Mouse (Mus musculus): ENCODE results near the gene Gpn1. TPM values are rescaled to one million over a fixed set of nuclear protein-coding genes. Genes with fewer than 3 reads are reported as not detected.

Gene Gpn1
- polyA plus RNA-seq, 1 experiment from 2014 or later, result 66.3 TPM

Other genes with a start within 250 kb of the Gpn1 start
- 63.6 and 68.9 TPM in 2 replicates for gene Krtcap3, start 243.1 kb upstream of the Gpn1 start, polyA plus RNA-seq (2014; fragmentation: Nextera tagmentation; extraction: Ambion mirVana)
- gene Ift172, start 203.6 kb upstream of the Gpn1 start, polyA plus RNA-seq (2014; fragmentation: Nextera tagmentation; extraction: Ambion mirVana), result 35.5 and 41.4 TPM in 2 replicates
- 44.4 and 46.0 TPM in 2 replicates for gene Fndc4, start 198.7 kb upstream of the Gpn1 start, polyA plus RNA-seq (2014; fragmentation: Nextera tagmentation; extraction: Ambion mirVana)
- 0.32 TPM in 1 of 2 replicates, not detected in the other for gene Gckr, start 197.3 kb upstream of the Gpn1 start, polyA plus RNA-seq (2014; fragmentation: Nextera tagmentation; extraction: Ambion mirVana)
- 51.8 and 55.5 TPM in 2 replicates for gene Zfp512, start 42.3 kb upstream of the Gpn1 start, polyA plus RNA-seq (2014; fragmentation: Nextera tagmentation; extraction: Ambion mirVana)
- not detected in 2 replicates for gene 4930548H24Rik, start 9.0 kb upstream of the Gpn1 start, polyA plus RNA-seq (2014; fragmentation: Nextera tagmentation; extraction: Ambion mirVana)
- gene Slc4a1ap, start 32.3 kb downstream of the Gpn1 start, polyA plus RNA-seq (2014; fragmentation: Nextera tagmentation; extraction: Ambion mirVana), result 30.5 and 35.5 TPM in 2 replicates
- 20.7 and 21.4 TPM in 2 replicates for gene Supt7l, start 33.1 kb downstream of the Gpn1 start, polyA plus RNA-seq (2014; fragmentation: Nextera tagmentation; extraction: Ambion mirVana)
- gene Mrpl33, start 102.2 kb downstream of the Gpn1 start, polyA plus RNA-seq (2014; fragmentation: Nextera tagmentation; extraction: Ambion mirVana), result 301 and 326 TPM in 2 replicates
- 2.2 and 3.3 TPM in 2 replicates for gene Rbks, start 202.9 kb downstream of the Gpn1 start, polyA plus RNA-seq (2014; fragmentation: Nextera tagmentation; extraction: Ambion mirVana)
- gene Babam2, start 202.9 kb downstream of the Gpn1 start, polyA plus RNA-seq (2014; fragmentation: Nextera tagmentation; extraction: Ambion mirVana), result 59.6 and 62.9 TPM in 2 replicates

Measured in stomach, embryonic 14.5 days (tissue).